Mouse (Mus musculus) fat pad, adult 2 months (tissue): ENCODE measurements around the gene H2-Q1.
"Not testable (repeated sequence)": the region's sequence is repeated elsewhere in the genome, so short reads cannot be mapped to it uniquely, and the experiment has no call there.

ENCODE experiments used
- DNase-seq: peaks from one replicate; pipeline ENCODE4 v3.0.0-alpha.2; 2011; ENCODE audit warnings: low read depth, low spot score; ENCODE audit errors: extremely low read depth

H2-Q1 gene

GRCm38 (mm10) chr17:35342071-35342671 is 22.0 kb downstream of the H2-Q1 start, which contains the start of gene H2-Q2:
H2-Q2 (plus strand) TSS chr17:35342242.
- no peak for DNase-seq

DNA sequence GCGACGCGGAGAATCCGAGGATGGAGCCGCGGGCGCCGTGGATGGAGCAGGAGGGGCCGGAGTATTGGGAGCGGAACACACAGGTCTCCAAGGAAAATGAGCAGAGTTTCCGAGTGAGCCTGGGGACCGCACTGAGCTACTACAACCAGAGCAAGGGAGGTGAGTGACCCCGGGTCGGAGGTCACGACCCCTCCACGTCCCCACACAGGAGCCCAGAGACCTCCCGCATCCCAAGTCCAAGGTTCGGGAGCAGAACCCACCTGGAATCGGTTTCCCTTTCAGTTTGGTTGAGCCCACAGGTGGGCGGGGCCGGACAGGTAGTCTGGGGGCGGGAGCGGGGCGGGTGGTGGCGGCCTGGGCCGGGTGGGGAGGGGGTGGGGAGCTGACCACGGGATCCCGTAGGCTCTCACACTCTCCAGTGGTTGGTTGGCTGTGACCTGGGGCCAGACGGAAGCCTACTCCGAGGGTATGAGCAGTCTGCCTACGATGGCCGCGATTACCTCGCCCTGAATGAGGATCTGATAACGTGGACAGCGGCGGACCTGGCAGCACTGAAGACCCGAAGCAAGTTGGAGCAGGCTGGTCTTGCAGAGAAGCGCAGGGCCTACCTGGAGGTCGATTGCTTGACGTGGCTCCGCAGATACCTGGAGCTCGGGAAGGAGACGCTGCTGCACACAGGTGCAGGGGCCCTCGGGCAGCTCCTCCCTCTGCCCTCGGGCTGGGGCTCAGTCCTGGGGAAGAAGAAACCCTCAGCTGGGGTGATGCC is 22.7 kb downstream of the H2-Q1 start:
- no peak for DNase-seq

- not testable (repeated sequence) for DNase-seq
Observed at GRCm38 (mm10) chr17:35347659-35348058, 27.5 kb downstream of the H2-Q1 start.

- not testable (repeated sequence) for DNase-seq
Observed at GRCm38 (mm10) chr17:35353275-35353674, 33.1 kb downstream of the H2-Q1 start.

DNA sequence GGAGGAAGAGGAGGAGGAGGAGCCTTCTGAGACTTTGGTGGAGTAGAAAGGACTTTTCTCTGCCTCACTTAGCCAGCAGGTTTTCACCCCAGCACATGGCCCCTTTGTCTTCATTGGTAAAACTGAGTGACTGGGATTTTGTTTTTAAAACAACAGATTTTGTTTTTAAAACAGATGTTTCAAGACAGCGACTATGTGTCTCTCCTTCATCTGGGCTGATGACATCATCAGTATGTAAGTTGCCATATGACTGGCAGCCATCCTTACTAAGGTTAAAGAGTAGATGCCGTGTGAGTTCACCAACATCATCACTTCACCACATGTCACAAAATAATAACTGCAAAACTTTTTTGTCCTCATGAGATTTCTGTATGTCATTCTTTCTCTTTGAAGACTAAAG is 33.9 kb downstream of the H2-Q1 start:
- DNase-seq = no peak

DNA sequence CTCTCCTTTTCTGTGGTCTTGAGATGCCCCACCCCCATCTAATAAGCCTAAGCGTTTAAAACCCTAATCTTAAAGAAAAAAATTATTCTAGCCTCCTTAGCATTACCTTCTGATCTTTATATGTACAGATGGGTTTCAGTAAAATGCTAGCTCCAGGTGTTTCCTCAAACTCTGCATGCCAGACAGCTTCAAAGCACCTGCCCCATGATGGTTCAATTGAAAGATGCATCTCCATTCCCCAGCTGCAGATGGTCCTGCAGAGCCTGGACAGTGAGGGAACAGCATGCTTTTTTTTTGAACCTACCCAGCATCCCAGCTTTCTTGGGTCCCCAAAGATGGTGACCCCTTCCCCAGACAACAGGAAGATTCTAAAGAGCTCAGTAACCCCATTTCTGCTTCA is 36.9 kb downstream of the H2-Q1 start:
- no peak for DNase-seq

GRCm38 (mm10) chr17:35358763-35359469 is 38.7 kb downstream of the H2-Q1 start:
- DNase-seq = no peak

- DNase-seq = no peak
Observed at GRCm38 (mm10) chr17:35359470-35359862, 39.3 kb downstream of the H2-Q1 start.
